17 mouse cellular contexts compared by ENCODE assay signal in the genomic region with DNA sequence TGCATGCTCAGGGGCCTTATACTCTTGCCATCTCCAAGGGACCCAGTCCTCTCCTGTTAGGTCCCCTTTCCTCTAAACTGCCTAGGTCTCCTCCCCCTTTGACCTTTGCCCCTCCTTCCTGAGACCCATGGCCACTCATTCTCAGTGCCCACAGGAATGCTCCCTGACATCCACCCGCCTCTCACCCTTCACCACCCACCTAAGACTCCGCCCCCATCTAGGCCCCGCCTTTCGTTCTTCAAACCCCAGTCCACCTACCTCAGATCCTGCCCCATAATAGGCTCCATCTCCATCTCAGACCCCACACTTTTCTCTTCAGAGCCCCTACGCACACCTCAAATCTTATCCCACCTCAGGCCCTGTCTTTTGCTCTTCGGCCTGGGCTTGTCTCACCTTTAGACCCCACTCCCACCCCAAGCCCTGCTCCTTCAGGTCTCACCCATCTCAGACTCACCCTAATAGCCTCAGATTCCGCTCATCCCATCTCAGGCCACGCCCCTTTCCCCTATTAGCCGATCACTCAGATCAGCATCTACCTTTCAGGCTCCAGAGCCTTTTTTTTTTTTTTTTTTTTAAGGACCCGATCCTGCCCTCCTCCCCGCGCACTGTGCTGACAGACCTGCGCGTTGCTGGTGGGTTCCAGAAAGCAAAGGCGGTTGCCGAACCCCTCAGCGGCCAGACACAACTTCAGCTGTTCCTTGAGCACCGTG. TPM values are rescaled to one million over a fixed set of nuclear protein-coding genes. Genes with fewer than 3 reads are reported as not detected.
DNase-seq lines count a peak whose midpoint lies in the region; ATAC-seq lines count a peak whose summit lies in the region.
"Had no signal": no experiment of that assay in that cellular context is flagged by ENCODE, and none has a peak within 500 bp of the region (broad histone marks: within the 10 kb centered on the region; RNA-seq: fewer than 3 reads in every experiment).

No protein-coding gene starts in this region.

- H3K4me2 ChIP-seq in hindbrain, embryonic 15.5 days = peak overlapping the region; percentile 15; the same call in 1 of the 2 replicates
- no peak overlapping the region for H3K4me2 ChIP-seq in hindbrain, embryonic 13.5 days
- H3K4me2 ChIP-seq in neural tube, embryonic 13.5 days = 0 out of 2 replicates have a peak overlapping the region, but pooled peaks have one; percentile 16
- H3K4me2 ChIP-seq: heart, embryonic 15.5 days; liver, embryonic 13.5 days; midbrain, embryonic 15.5 days had no signal

- no peak for DNase-seq in neural tube, embryonic 10.5 days (ENCODE audit: extremely low spot score, low spot score)
- peak; percentile 39 for DNase-seq in embryo, embryonic 10.5 days (ENCODE audit: low spot score)
- DNase-seq in T-cell, adult 2 months (ENCODE audit: low spot score) = no peak
- no peak for DNase-seq in midbrain, embryonic 10.5 days (ENCODE audit: low spot score)
- DNase-seq: adrenal gland, adult 2 months; cerebellum, postnatal 10 days; liver, embryonic 13.5 days; thymus, postnatal 36 days had no signal

- no peaks in the 10 kb centered on the region for H3K9me3 ChIP-seq in hindbrain, embryonic 15.5 days
- H3K9me3 ChIP-seq in hindbrain, embryonic 13.5 days = no peaks in the 10 kb centered on the region
- H3K9me3 ChIP-seq in neural tube, embryonic 13.5 days = no peaks in the 10 kb centered on the region
- H3K9me3 ChIP-seq in midbrain, embryonic 10.5 days (replicated peaks) = no peaks in the 10 kb centered on the region
- H3K9me3 ChIP-seq: heart, embryonic 15.5 days; hindbrain, embryonic 10.5 days; liver, embryonic 13.5 days; midbrain, embryonic 15.5 days had no signal

- ATAC-seq in hindbrain, embryonic 15.5 days (ENCODE audit: low FRiP score, low read depth) = no peak
- ATAC-seq in hindbrain, embryonic 13.5 days (ENCODE audit: low FRiP score) = no peak
- no peak for ATAC-seq in neural tube, embryonic 13.5 days (ENCODE audit: low read depth)
- ATAC-seq: forebrain, embryonic 16.5 days; intestine, postnatal 0 days; midbrain, embryonic 15.5 days had no signal

- H3K27ac ChIP-seq in hindbrain, embryonic 15.5 days (replicated peaks) = no peak overlapping the region
- no peak overlapping the region for H3K27ac ChIP-seq in hindbrain, embryonic 13.5 days
- no peak overlapping the region for H3K27ac ChIP-seq in neural tube, embryonic 13.5 days (replicated peaks)
- no peak overlapping the region for H3K27ac ChIP-seq in midbrain, embryonic 10.5 days (replicated peaks)
- H3K27ac ChIP-seq: heart, embryonic 15.5 days; hindbrain, embryonic 10.5 days; liver, embryonic 13.5 days; midbrain, embryonic 15.5 days had no signal

- no peak overlapping the region for H3K9ac ChIP-seq in hindbrain, embryonic 15.5 days
- H3K9ac ChIP-seq in hindbrain, embryonic 13.5 days = no peak overlapping the region
- H3K9ac ChIP-seq in neural tube, embryonic 13.5 days = no peak overlapping the region
- H3K9ac ChIP-seq: heart, embryonic 15.5 days; liver, embryonic 13.5 days; midbrain, embryonic 15.5 days had no signal

- no peak overlapping the region for H3K4me3 ChIP-seq in hindbrain, embryonic 15.5 days
- H3K4me3 ChIP-seq in hindbrain, embryonic 13.5 days = no peak overlapping the region
- H3K4me3 ChIP-seq in neural tube, embryonic 13.5 days = no peak overlapping the region
- H3K4me3 ChIP-seq in midbrain, embryonic 10.5 days = no peak overlapping the region
- H3K4me3 ChIP-seq: erythroblast, embryonic 14.5 days; heart, embryonic 15.5 days; hindbrain, embryonic 10.5 days; liver, embryonic 13.5 days; midbrain, embryonic 15.5 days had no signal

- H3K36me3 ChIP-seq in hindbrain, embryonic 15.5 days = no peaks in the 10 kb centered on the region
- H3K36me3 ChIP-seq in hindbrain, embryonic 13.5 days = no peaks in the 10 kb centered on the region
- H3K36me3 ChIP-seq in neural tube, embryonic 13.5 days = no peaks in the 10 kb centered on the region
- H3K36me3 ChIP-seq in midbrain, embryonic 10.5 days = no peaks in the 10 kb centered on the region
- H3K36me3 ChIP-seq: heart, embryonic 15.5 days; hindbrain, embryonic 10.5 days; liver, embryonic 13.5 days; midbrain, embryonic 15.5 days had no signal

- H3K4me1 ChIP-seq in hindbrain, embryonic 15.5 days (replicated peaks) = no peaks in the 10 kb centered on the region
- H3K4me1 ChIP-seq in hindbrain, embryonic 13.5 days (replicated peaks) = no peaks in the 10 kb centered on the region
- no peaks in the 10 kb centered on the region for H3K4me1 ChIP-seq in neural tube, embryonic 13.5 days (replicated peaks)
- peaks cover 10% of the 10 kb centered on the region for H3K4me1 ChIP-seq in midbrain, embryonic 10.5 days
- H3K4me1 ChIP-seq: heart, embryonic 15.5 days; midbrain, embryonic 15.5 days had no signal

- 9% methylated on average over 18 of the region's 18 CpGs for WGBS in hindbrain, embryonic 15.5 days
- 10% methylated on average over 18 of the region's 18 CpGs for WGBS in hindbrain, embryonic 13.5 days
- 8% methylated on average over 18 of the region's 18 CpGs for WGBS in neural tube, embryonic 13.5 days
- WGBS in midbrain, embryonic 10.5 days = 12% methylated on average over 18 of the region's 18 CpGs

- no peaks in the 10 kb centered on the region for H3K27me3 ChIP-seq in hindbrain, embryonic 15.5 days
- peaks cover 15% of the 10 kb centered on the region; the same call in 1 of the 2 replicates for H3K27me3 ChIP-seq in hindbrain, embryonic 13.5 days
- H3K27me3 ChIP-seq in neural tube, embryonic 13.5 days = peaks cover 4% of the 10 kb centered on the region; the same call in 1 of the 2 replicates
- H3K27me3 ChIP-seq in midbrain, embryonic 10.5 days (ENCODE audit: low read depth, poor library complexity, severe bottlenecking) = peaks cover 7% of the 10 kb centered on the region; the same call in 1 of the 2 replicates
- H3K27me3 ChIP-seq: midbrain, embryonic 15.5 days had no signal

RNA-seq across cellular contexts. Expression of a gene that starts 6.7 kb away (rescaled TPM):
- 8.6 and 10.3 TPM in 2 replicates for polyA plus RNA-seq in hindbrain, embryonic 15.5 days (2015; fragmentation: Nextera tagmentation; extraction: Ambion mirVana)
- polyA plus RNA-seq in hindbrain, embryonic 13.5 days (2015; fragmentation: Nextera tagmentation; extraction: Ambion mirVana) = 8.5 and 9.8 TPM in 2 replicates
- 5.4 and 6.3 TPM in 2 replicates for polyA plus RNA-seq in neural tube, embryonic 13.5 days (2015; fragmentation: Nextera tagmentation; extraction: Ambion mirVana)
- 0.49 and 0.96 TPM in 2 replicates for polyA plus RNA-seq in midbrain, embryonic 10.5 days (2016; fragmentation: Nextera tagmentation; extraction: Ambion mirVana)
- polyA plus RNA-seq: adrenal gland, adult 2 months had no signal

RNA-seq across cellular contexts. Expression of a gene that starts 16.4 kb away (rescaled TPM):
- 0.87 and 0.91 TPM in 2 replicates for polyA plus RNA-seq in hindbrain, embryonic 15.5 days (2015; fragmentation: Nextera tagmentation; extraction: Ambion mirVana)
- polyA plus RNA-seq in hindbrain, embryonic 13.5 days (2015; fragmentation: Nextera tagmentation; extraction: Ambion mirVana) = 0.48 and 0.68 TPM in 2 replicates
- polyA plus RNA-seq in neural tube, embryonic 13.5 days (2015; fragmentation: Nextera tagmentation; extraction: Ambion mirVana) = 0.52 and 0.68 TPM in 2 replicates
- polyA plus RNA-seq in midbrain, embryonic 10.5 days (2016; fragmentation: Nextera tagmentation; extraction: Ambion mirVana) = 0.33 and 0.76 TPM in 2 replicates

RNA-seq across cellular contexts. Expression of a gene that starts 37.7 kb away (rescaled TPM):
- 33.0 and 37.9 TPM in 2 replicates for polyA plus RNA-seq in hindbrain, embryonic 15.5 days (2015; fragmentation: Nextera tagmentation; extraction: Ambion mirVana)
- polyA plus RNA-seq in hindbrain, embryonic 13.5 days (2015; fragmentation: Nextera tagmentation; extraction: Ambion mirVana) = 24.7 and 24.8 TPM in 2 replicates
- polyA plus RNA-seq in neural tube, embryonic 13.5 days (2015; fragmentation: Nextera tagmentation; extraction: Ambion mirVana) = 29.4 and 39.3 TPM in 2 replicates
- polyA plus RNA-seq in midbrain, embryonic 10.5 days (2016; fragmentation: Nextera tagmentation; extraction: Ambion mirVana) = 13.7 and 14.8 TPM in 2 replicates

RNA-seq across cellular contexts. Expression of a gene that starts 51.7 kb away (rescaled TPM):
- 0.46 and 0.70 TPM in 2 replicates for polyA plus RNA-seq in hindbrain, embryonic 15.5 days (2015; fragmentation: Nextera tagmentation; extraction: Ambion mirVana)
- 0.49 and 0.65 TPM in 2 replicates for polyA plus RNA-seq in hindbrain, embryonic 13.5 days (2015; fragmentation: Nextera tagmentation; extraction: Ambion mirVana)
- polyA plus RNA-seq in neural tube, embryonic 13.5 days (2015; fragmentation: Nextera tagmentation; extraction: Ambion mirVana) = 0.67 and 0.73 TPM in 2 replicates
- polyA plus RNA-seq in midbrain, embryonic 10.5 days (2016; fragmentation: Nextera tagmentation; extraction: Ambion mirVana) = 1.2 and 1.3 TPM in 2 replicates

RNA-seq across cellular contexts. Expression of a gene that starts 51.9 kb away (rescaled TPM):
- polyA plus RNA-seq in hindbrain, embryonic 15.5 days (2015; fragmentation: Nextera tagmentation; extraction: Ambion mirVana) = 9.5 and 11.9 TPM in 2 replicates
- polyA plus RNA-seq in hindbrain, embryonic 13.5 days (2015; fragmentation: Nextera tagmentation; extraction: Ambion mirVana) = 7.1 and 8.2 TPM in 2 replicates
- polyA plus RNA-seq in neural tube, embryonic 13.5 days (2015; fragmentation: Nextera tagmentation; extraction: Ambion mirVana) = 9.4 and 9.7 TPM in 2 replicates
- 4.1 and 5.2 TPM in 2 replicates for polyA plus RNA-seq in midbrain, embryonic 10.5 days (2016; fragmentation: Nextera tagmentation; extraction: Ambion mirVana)
